Mouse (Mus musculus): ENCODE results near the gene Mospd3.

DNA sequence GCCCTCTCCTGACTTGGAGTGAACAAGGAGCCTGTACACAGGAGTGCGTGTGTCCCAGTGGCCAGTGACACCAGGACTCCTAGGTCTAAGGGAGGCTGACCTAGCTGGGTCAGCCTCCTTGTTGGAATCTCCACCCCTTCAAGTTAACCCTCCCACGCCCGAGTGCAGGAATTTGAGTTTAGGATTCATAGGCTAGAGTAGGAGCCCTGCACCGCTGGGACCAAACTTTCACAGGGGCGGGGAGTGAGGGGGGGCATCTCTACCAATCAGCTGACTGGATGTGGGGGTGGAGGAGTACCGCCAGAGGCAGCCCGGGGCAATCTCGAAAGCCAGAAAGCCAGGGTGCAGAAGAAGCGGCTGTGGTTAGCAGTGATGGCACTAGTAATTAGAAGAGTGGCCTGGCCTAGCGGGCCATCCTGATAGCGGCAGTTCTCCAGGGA lies 44.8 kb upstream of the Mospd3 start, which contains the start of gene Irs3:
- TF ChIP-seq CTCF (IDR thresholded peaks at IDR 0.05; ENCODE audit: borderline replicate concordance, control insufficient read depth, extremely low read depth, insufficient read depth, low read length, poor library complexity) (no peak), POLR2A (IDR thresholded peaks at IDR 0.05; ENCODE audit: control insufficient read depth, extremely low read depth, insufficient read depth, low read length, poor library complexity) (no peak)
